Comparison of ENCODE assay signal across 24 mouse cellular contexts in genomic region chr16:4439302-4440066, GRCm38 (mm10). TPM values are rescaled to one million over a fixed set of nuclear protein-coding genes. Genes with fewer than 3 reads are reported as not detected.
DNase-seq lines count a peak whose midpoint lies in the region; ATAC-seq and TF ChIP-seq lines count a peak whose summit lies in the region.
"Had no signal": no experiment of that assay in that cellular context is flagged by ENCODE, and none has a peak within 500 bp of the region (broad histone marks: within the 10 kb centered on the region; RNA-seq: fewer than 3 reads in every experiment).

No protein-coding gene starts in this region.

- 37% methylated on average over 10 of the region's 10 CpGs for WGBS in intestine, postnatal 0 days
- 80% methylated on average over 10 of the region's 10 CpGs for WGBS in midbrain, embryonic 14.5 days

- H3K9ac ChIP-seq in intestine, postnatal 0 days (ENCODE audit: low read depth, low read length): no peak overlapping the region
- H3K9ac ChIP-seq in midbrain, embryonic 14.5 days (replicated peaks; ENCODE audit: low read length): no peak overlapping the region
- H3K9ac ChIP-seq: heart, embryonic 12.5 days; limb, embryonic 13.5 days; liver, embryonic 12.5 days; neural tube, embryonic 15.5 days had no signal

- ATAC-seq in intestine, postnatal 0 days: peak; percentile 92
- ATAC-seq in midbrain, embryonic 14.5 days (ENCODE audit: low FRiP score, low TSS enrichment): no peak
- ATAC-seq: forebrain, embryonic 16.5 days; hindbrain, postnatal 0 days; liver, embryonic 12.5 days had no signal

- H3K9me3 ChIP-seq in intestine, postnatal 0 days (ENCODE audit: control insufficient read depth): no peaks in the 10 kb centered on the region
- no peaks in the 10 kb centered on the region for H3K9me3 ChIP-seq in midbrain, embryonic 14.5 days (ENCODE audit: control insufficient read depth, low read length)
- H3K9me3 ChIP-seq: forebrain, embryonic 10.5 days; heart, embryonic 12.5 days; hindbrain, embryonic 10.5 days; limb, embryonic 13.5 days; liver, embryonic 12.5 days; midbrain, embryonic 10.5 days; neural tube, embryonic 15.5 days had no signal

- DNase-seq in adrenal gland, postnatal 10 days: peak; percentile 22
- DNase-seq in adrenal gland, postnatal 25 days: no peak
- DNase-seq in kidney, postnatal 25 days: peak; percentile 65 to 82
- DNase-seq in yolk sac, embryonic 10.5 days (ENCODE audit: low spot score): peak; percentile 86
- DNase-seq in layer of hippocampus, adult 2 months (ENCODE audit: low spot score in 2 of 2): no peak
- DNase-seq in midbrain, embryonic 14.5 days: no peak
- DNase-seq: adrenal gland, postnatal 36 days; cerebellum, postnatal 10 days; gastrocnemius, postnatal 10 days; heart, adult 11 months; heart, postnatal 10 days; layer of hippocampus, postnatal 36 days; lung, adult 18-20 months; lung, postnatal 10 days had no signal

- no peaks in the 10 kb centered on the region for H3K27me3 ChIP-seq in intestine, postnatal 0 days (replicated peaks; ENCODE audit: control insufficient read depth, insufficient read depth, low read length)
- no peaks in the 10 kb centered on the region for H3K27me3 ChIP-seq in midbrain, embryonic 14.5 days (ENCODE audit: control insufficient read depth, insufficient read depth, low read length)
- H3K27me3 ChIP-seq: heart, embryonic 12.5 days; limb, embryonic 13.5 days; liver, embryonic 12.5 days; neural tube, embryonic 15.5 days had no signal

- no peak for TF ChIP-seq CTCF in intestine, postnatal 0 days (IDR thresholded peaks at IDR 0.05; ENCODE audit: low read depth)
- no peak for TF ChIP-seq CTCF in layer of hippocampus, adult 2 months (conservative IDR thresholded peaks at IDR 0.05)

- H3K4me3 ChIP-seq in intestine, postnatal 0 days (ENCODE audit: low read depth, low read length): no peak overlapping the region
- no peak overlapping the region for H3K4me3 ChIP-seq in layer of hippocampus, adult 2 months
- H3K4me3 ChIP-seq in midbrain, embryonic 14.5 days (replicated peaks; ENCODE audit: low read depth, low read length): no peak overlapping the region
- H3K4me3 ChIP-seq: forebrain, embryonic 10.5 days; heart, embryonic 12.5 days; hindbrain, embryonic 10.5 days; limb, embryonic 13.5 days; liver, embryonic 12.5 days; midbrain, embryonic 10.5 days; neural tube, embryonic 15.5 days had no signal

- H3K27ac ChIP-seq in intestine, postnatal 0 days (ENCODE audit: low read depth, low read length): peak overlapping the region; percentile 68; the same call in 1 of the 2 replicates
- no peak overlapping the region for H3K27ac ChIP-seq in layer of hippocampus, adult 2 months
- no peak overlapping the region for H3K27ac ChIP-seq in midbrain, embryonic 14.5 days (replicated peaks; ENCODE audit: low read depth, low read length)
- H3K27ac ChIP-seq: forebrain, embryonic 10.5 days; hindbrain, embryonic 10.5 days; hindbrain, postnatal 0 days; limb, embryonic 13.5 days; liver, embryonic 12.5 days; midbrain, embryonic 10.5 days; neural tube, embryonic 15.5 days had no signal

- 0 out of 2 replicates have a peak, but pooled peaks cover 1% of the 10 kb centered on the region for H3K4me1 ChIP-seq in intestine, postnatal 0 days (replicated peaks; ENCODE audit: control insufficient read depth, insufficient read depth, low read length)
- no peaks in the 10 kb centered on the region for H3K4me1 ChIP-seq in midbrain, embryonic 14.5 days (ENCODE audit: control insufficient read depth, insufficient read depth, low read length)
- H3K4me1 ChIP-seq: forebrain, embryonic 10.5 days; hindbrain, embryonic 10.5 days; limb, embryonic 13.5 days; liver, embryonic 12.5 days; midbrain, embryonic 10.5 days; neural tube, embryonic 15.5 days had no signal

- H3K4me2 ChIP-seq in intestine, postnatal 0 days (replicated peaks; ENCODE audit: low read depth): peak overlapping the region; percentile 35
- no peak overlapping the region for H3K4me2 ChIP-seq in midbrain, embryonic 14.5 days (ENCODE audit: low read length)
- H3K4me2 ChIP-seq: heart, embryonic 12.5 days; limb, embryonic 13.5 days; liver, embryonic 12.5 days; neural tube, embryonic 15.5 days had no signal

- no peaks in the 10 kb centered on the region for H3K36me3 ChIP-seq in intestine, postnatal 0 days (ENCODE audit: control insufficient read depth, insufficient read depth)
- no peaks in the 10 kb centered on the region for H3K36me3 ChIP-seq in midbrain, embryonic 14.5 days (ENCODE audit: control insufficient read depth, insufficient read depth, low read length)
- H3K36me3 ChIP-seq: forebrain, embryonic 10.5 days; heart, embryonic 12.5 days; hindbrain, embryonic 10.5 days; limb, embryonic 13.5 days; liver, embryonic 12.5 days; midbrain, embryonic 10.5 days; neural tube, embryonic 15.5 days had no signal

RNA-seq across cellular contexts. Expression of gene Adcy9, which starts 19.2 kb away (rescaled TPM):
- total RNA-seq in adrenal gland, postnatal 10 days (2021): 10 to 100 TPM; 31.4 to 36.2 TPM
- total RNA-seq in adrenal gland, postnatal 25 days (2021): 59.2 and 85.6 TPM in 2 replicates
- 1.5 and 2.1 TPM in 2 replicates for polyA plus RNA-seq in intestine, postnatal 0 days (2015; fragmentation: Nextera tagmentation; extraction: Ambion mirVana)
- 100 to 1,000 TPM; 104 to 109 TPM for total RNA-seq in layer of hippocampus, adult 2 months (2021)
- polyA plus RNA-seq in midbrain, embryonic 14.5 days (2014; fragmentation: Nextera tagmentation; extraction: Ambion mirVana): 5.3 and 5.8 TPM in 2 replicates

Comparison
In these comparisons a context has a peak if more than half of its experiments do, and no peak if none do; other contexts are left out.
1. DNase-seq: peak in adrenal gland, postnatal 10 days (single experiment), kidney, postnatal 25 days (2 of 2) and yolk sac, embryonic 10.5 days (single experiment); none in adrenal gland, postnatal 25 days (single experiment), layer of hippocampus, adult 2 months (0 of 2) and midbrain, embryonic 14.5 days (single experiment).